Mouse (Mus musculus) heart, postnatal 0 days (tissue): ENCODE data around the gene Efna4. TPM values are rescaled to one million over a fixed set of nuclear protein-coding genes. Genes with fewer than 3 reads are reported as not detected.
A peak's percentile ranks its signal among the peaks of the same experiment; 100 is the strongest.

Source experiments
- ATAC-seq: fragments of 200-750 bp; cut with Nextera tagmentation; 2 replicates; pipeline ENCODE4 v1.8.0; 2017; ENCODE audit warnings: low read depth, moderate number of reproducible peaks, moderate library complexity; ENCODE audit not compliant: insufficient read depth
- DNase-seq: peaks from one replicate; pipeline ENCODE4 v3.0.0-alpha.2; 2016; ENCODE audit warnings: low spot score
- H3K27ac ChIP-seq: fragments of 300-500 bp; sonication (generic); 2 replicates; pipeline ENCODE4 v1.5.1; 2014; ENCODE audit warnings: low read depth, mild to moderate bottlenecking
- H3K27me3 ChIP-seq: fragments of 300-500 bp; sonication (generic); 2 replicates; pipeline ENCODE4 v1.6.1; 2014; ENCODE audit warnings: low read length, mixed read lengths; ENCODE audit not compliant: control insufficient read depth, insufficient read depth
- H3K36me3 ChIP-seq: fragments of 300-500 bp; sonication (generic); replicated peaks from 2 replicates; pipeline ENCODE4 v1.6.1; 2014; ENCODE audit warnings: low read length, mixed read lengths; ENCODE audit not compliant: control insufficient read depth, insufficient read depth
- H3K4me1 ChIP-seq: fragments of 300-500 bp; sonication (generic); 2 replicates; pipeline ENCODE4 v1.6.1; 2014; ENCODE audit warnings: antibody characterized with exemption; ENCODE audit not compliant: control insufficient read depth, insufficient read depth
- H3K4me2 ChIP-seq: fragments of 300-500 bp; sonication (generic); 2 replicates; pipeline ENCODE4 v1.6.1; 2014; ENCODE audit warnings: low read depth, mild to moderate bottlenecking, low read length, moderate library complexity
- H3K4me3 ChIP-seq: fragments of 300-500 bp; sonication (generic); 2 replicates; pipeline ENCODE4 v1.5.1; 2014; ENCODE audit warnings: low read depth, low read length
- H3K9ac ChIP-seq: fragments of 300-500 bp; sonication (generic); replicated peaks from 2 replicates; pipeline ENCODE4 v1.6.1; 2014; ENCODE audit warnings: low read depth, low read length, mixed read lengths
- H3K9me3 ChIP-seq: fragments of 300-500 bp; sonication (generic); replicated peaks from 2 replicates; pipeline ENCODE4 v1.6.1; 2016; ENCODE audit warnings: low read length; ENCODE audit not compliant: control insufficient read depth
- CTCF ChIP-seq: IDR thresholded peaks from 2 replicates; pipeline ENCODE4 v1.5.1; 2016; ENCODE audit warnings: antibody characterized with exemption, control low read depth, low read depth
- EP300 ChIP-seq: IDR thresholded peaks from 2 replicates; pipeline ENCODE4 v1.6.1; 2016; ENCODE audit warnings: antibody characterized with exemption, low read depth
- WGBS: fragments of 180-500 bp; shearing (Covaris S2); extraction: QIAGEN DNeasy Blood & Tissue Kit; methylation state at CpG from one replicate; pipeline ENCODE4 v1.1.7; 2014; 5-methylcytosine and 5-hydroxymethylcytosine counted together
- polyA plus RNA-seq: library from polyadenylated mRNA; unstranded; fragments of >200 nt; fragmentation: Nextera tagmentation; extraction: Ambion mirVana; gene quantifications from 2 replicates; pipeline ENCODE4 v1.2.1, GENCODE M21; 2015
- total RNA-seq: library from RNA; depleted of rRNA; stranded (reverse); fragments of >200 nt; gene quantifications from 2 replicates; pipeline ENCODE4 v1.2.3, GENCODE M21; 2014; ENCODE audit warnings: low replicate concordance

Gene Efna4
- total and polyA plus RNA-seq, 2 experiments from 2014 or later: 2.6 to 2.7 TPM

DNA sequence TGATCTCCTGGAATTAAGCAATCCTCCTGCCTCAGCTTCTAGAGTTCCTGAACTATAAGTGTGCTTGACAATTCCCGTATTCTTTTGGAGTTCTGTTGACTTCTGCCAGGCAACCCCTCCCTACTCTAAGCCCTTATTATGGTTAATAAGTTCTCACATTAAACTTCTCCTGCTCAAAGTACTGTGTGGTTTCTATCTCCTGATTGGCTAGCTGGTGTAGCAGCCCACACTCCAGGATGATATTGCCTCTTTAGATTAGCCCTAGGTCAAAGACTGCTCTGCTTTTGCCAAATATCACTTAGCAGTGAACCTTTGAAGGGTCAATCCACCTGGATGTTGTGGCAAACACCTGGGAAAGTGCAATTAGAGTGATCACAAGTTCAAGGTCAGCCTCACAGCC lies 37.8 kb downstream of the Efna4 start:
- Histone ChIP-seq H3K4me3 (peak overlapping the region; percentile 36), H3K36me3 (no peaks in the 10 kb centered on the region), H3K27me3 (no peaks in the 10 kb centered on the region), H3K27ac (no peak overlapping the region), H3K4me2 (peak overlapping the region; percentile 64), H3K4me1 (peaks cover 6% of the 10 kb centered on the region; the same call in 1 of the 2 replicates), H3K9ac (no peak overlapping the region; the same call in 1 of the 2 replicates), H3K9me3 (no peaks in the 10 kb centered on the region)
- DNase-seq (no peak), ATAC-seq (no peak)
- no peak for TF ChIP-seq CTCF
- no peak for TF ChIP-seq EP300
- WGBS: 41% methylated on average over 1 of the region's 1 CpGs

DNA sequence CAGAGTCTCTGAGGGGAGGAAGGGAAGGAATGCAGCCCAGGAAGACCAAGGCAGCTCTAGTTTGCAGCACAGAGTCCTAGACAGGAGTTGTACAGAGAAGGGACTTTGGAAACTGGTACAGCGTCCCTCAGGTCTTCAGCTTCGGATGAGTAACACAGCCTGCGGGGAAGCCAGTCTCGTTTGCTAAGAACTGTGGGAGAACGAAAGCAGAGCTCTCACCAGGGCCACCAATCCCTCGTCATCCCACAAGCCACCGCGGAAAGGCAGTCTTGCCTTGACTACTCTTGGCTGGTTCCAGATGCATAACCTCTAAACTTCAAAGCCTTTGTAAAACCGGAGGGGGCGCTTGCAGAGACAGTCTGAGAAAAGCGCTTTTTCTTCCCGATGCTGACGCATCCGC lies 38.3 kb downstream of the Efna4 start:
- H3K4me1 ChIP-seq: peaks cover 6% of the 10 kb centered on the region; the same call in 1 of the 2 replicates
- H3K27ac ChIP-seq: no peak overlapping the region
- DNase-seq: no peak
- TF ChIP-seq EP300 (no peak), CTCF (0 out of 2 replicates have a peak, but pooled peaks have one; percentile 3)
- no peak; the same call in 1 of the 2 replicates for ATAC-seq
- peak overlapping the region; percentile 37; the same call in 1 of the 2 replicates for H3K9ac ChIP-seq
- peak overlapping the region; percentile 64 for H3K4me2 ChIP-seq
- H3K36me3 ChIP-seq: no peaks in the 10 kb centered on the region
- peak overlapping the region; percentile 36 for H3K4me3 ChIP-seq
- H3K9me3 ChIP-seq: no peaks in the 10 kb centered on the region
- 3% methylated on average over 14 of the region's 14 CpGs for WGBS
- H3K27me3 ChIP-seq: no peaks in the 10 kb centered on the region

DNA sequence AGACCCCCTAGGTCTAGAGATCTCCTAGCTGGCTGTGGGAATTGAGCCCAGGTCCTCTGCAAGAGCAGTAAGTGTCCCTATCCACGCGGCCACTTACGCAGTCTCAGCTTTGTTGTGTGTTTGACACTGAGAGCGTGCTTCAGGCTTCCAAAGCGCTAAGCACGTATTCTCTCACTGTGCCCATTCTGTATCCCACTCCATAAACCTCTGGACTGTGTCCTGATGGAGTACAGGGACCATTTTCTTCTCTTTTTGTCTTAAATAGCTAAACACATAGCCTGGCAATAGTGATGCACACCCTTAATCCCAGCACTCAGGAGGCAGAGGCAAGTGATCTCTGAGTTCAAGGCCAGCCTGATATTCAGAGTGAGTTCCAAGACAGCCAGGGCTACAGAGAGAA lies 38.9 kb downstream of the Efna4 start:
- no peak for TF ChIP-seq EP300
- no peak for TF ChIP-seq CTCF
- Histone ChIP-seq H3K36me3 (no peaks in the 10 kb centered on the region), H3K9me3 (no peaks in the 10 kb centered on the region), H3K4me1 (peaks cover 6% of the 10 kb centered on the region; the same call in 1 of the 2 replicates), H3K27me3 (no peaks in the 10 kb centered on the region), H3K27ac (no peak overlapping the region), H3K4me3 (no peak overlapping the region), H3K4me2 (no peak overlapping the region), H3K9ac (no peak overlapping the region)
- WGBS: 83% methylated on average over 6 of the region's 6 CpGs
- ATAC-seq: no peak
- DNase-seq: no peak

DNA sequence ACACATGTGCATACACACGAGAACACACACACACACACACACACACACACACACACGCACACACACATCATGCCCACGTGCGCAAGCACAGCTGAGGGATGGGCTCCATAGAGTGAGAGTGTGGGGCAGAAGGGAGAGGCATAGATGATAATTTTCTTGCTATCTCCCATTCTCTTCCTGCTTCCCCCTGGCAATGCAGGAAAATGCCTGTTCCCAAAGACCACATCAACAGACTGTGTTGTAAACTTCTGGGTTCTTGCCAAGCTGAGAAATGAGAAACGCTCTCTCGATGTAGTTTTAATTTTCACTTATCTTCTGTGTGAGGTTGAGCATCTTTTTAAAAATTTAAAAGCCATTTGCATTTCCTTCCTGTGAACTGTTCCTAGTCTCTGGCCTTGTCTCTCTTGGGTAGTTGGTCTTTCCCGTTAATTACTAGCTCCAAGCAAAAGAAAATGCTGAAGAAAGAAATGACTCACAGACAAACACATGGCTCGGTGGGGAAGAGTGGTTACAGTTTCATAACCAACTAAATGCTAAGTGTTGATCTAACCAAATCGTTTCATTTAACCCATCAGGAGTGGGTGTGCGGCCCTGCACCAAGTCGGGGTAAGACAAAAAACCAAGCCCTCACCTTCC lies 40.9 kb downstream of the Efna4 start:
- no peak overlapping the region for H3K4me3 ChIP-seq
- 64% methylated on average over 11 of the region's 11 CpGs for WGBS
- H3K9ac ChIP-seq: no peak overlapping the region
- no peak for ATAC-seq
- no peak for TF ChIP-seq CTCF
- TF ChIP-seq EP300: no peak
- H3K27me3 ChIP-seq: no peaks in the 10 kb centered on the region
- no peaks in the 10 kb centered on the region for H3K36me3 ChIP-seq
- H3K27ac ChIP-seq: no peak overlapping the region
- no peak for DNase-seq
- H3K9me3 ChIP-seq: no peaks in the 10 kb centered on the region
- H3K4me2 ChIP-seq: no peak overlapping the region
- H3K4me1 ChIP-seq: peaks cover 6% of the 10 kb centered on the region; the same call in 1 of the 2 replicates

DNA sequence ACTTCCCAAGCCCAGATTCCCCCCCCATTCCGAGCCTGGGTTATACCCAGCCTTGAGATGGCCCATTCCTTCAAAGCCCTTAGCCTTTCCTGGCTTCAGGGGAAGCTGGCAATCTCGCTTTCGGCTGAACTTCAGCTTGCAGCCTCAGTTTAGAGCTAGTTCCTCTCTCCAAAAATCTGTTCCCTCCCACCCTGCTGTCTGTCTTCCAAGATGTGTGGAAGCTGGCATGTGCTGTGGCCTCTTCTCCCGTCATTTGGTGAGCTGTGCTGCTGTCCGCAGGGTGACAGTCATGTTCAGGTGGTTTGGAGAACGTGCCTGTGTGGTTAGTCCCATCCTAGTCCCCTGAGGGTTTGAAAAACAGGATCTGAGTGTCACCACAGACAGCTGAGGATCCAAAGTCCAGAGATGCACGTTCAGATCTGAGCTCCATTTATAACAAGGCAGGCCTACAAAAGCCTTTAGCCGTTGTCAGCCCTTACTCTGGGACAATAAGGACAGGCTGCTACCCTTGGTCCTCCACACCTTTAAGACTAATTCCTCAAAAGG lies 42.1 kb downstream of the Efna4 start:
- WGBS: 70% methylated on average over 8 of the region's 8 CpGs
- Histone ChIP-seq H3K4me2 (no peak overlapping the region), H3K9ac (no peak overlapping the region), H3K4me1 (peaks cover 6% of the 10 kb centered on the region; the same call in 1 of the 2 replicates), H3K9me3 (no peaks in the 10 kb centered on the region), H3K27ac (no peak overlapping the region), H3K27me3 (no peaks in the 10 kb centered on the region), H3K36me3 (no peaks in the 10 kb centered on the region), H3K4me3 (no peak overlapping the region)
- no peak for TF ChIP-seq CTCF
- TF ChIP-seq EP300: no peak
- ATAC-seq: no peak
- DNase-seq: no peak

DNA sequence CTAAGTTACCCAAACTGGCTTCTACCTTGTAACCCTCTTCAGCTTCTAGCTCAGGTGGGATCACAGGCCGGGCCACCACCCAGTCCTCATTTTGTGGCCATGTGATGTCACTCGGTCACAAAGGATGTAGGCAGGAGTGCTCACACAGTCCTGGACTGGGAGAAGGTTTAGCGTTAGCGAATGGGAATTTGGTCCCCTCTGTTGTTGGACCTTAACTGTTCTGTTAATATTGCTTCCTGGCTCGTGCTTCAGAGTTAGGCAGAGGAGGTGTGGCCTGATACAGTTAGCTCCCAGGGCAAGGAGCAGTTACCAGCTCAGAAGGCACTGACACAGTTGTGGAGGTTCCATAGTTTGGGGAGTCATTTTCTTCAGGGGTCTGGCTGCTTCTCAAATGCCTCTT lies 43.6 kb downstream of the Efna4 start:
- ATAC-seq (no peak), DNase-seq (no peak)
- H3K36me3 ChIP-seq: no peaks in the 10 kb centered on the region
- no peak overlapping the region for H3K27ac ChIP-seq
- H3K9ac ChIP-seq: no peak overlapping the region
- 63% methylated on average over 5 of the region's 5 CpGs for WGBS
- no peak overlapping the region for H3K4me2 ChIP-seq
- H3K4me3 ChIP-seq: no peak overlapping the region
- no peaks in the 10 kb centered on the region for H3K4me1 ChIP-seq
- no peaks in the 10 kb centered on the region for H3K9me3 ChIP-seq
- TF ChIP-seq EP300 (no peak), CTCF (no peak)
- H3K27me3 ChIP-seq: no peaks in the 10 kb centered on the region
